Mouse (Mus musculus): ENCODE results near the gene Nos1.

- TF ChIP-seq CTCF (IDR thresholded peaks at IDR 0.05; ENCODE audit: low read depth) (no peak), EP300 (IDR thresholded peaks at IDR 0.05; ENCODE audit: low read depth) (no peak)
Measured at GRCm38 (mm10) chr5:117779175-117779574, 1.7 kb upstream of the Nos1 start.
